Mouse (Mus musculus) CD4-positive, CD25-positive, alpha-beta regulatory T cell, adult 2 months (primary cell): ENCODE results near the gene Pacs1.
"Not testable (repeated sequence)": the region's sequence is repeated elsewhere in the genome, so short reads cannot be mapped to it uniquely, and the experiment has no call there.

Experiments
- DNase-seq: peaks from one replicate; pipeline ENCODE4 v3.0.0-alpha.2; 2012; ENCODE audit warnings: low read depth, low spot score

The Pacs1 gene

DNA sequence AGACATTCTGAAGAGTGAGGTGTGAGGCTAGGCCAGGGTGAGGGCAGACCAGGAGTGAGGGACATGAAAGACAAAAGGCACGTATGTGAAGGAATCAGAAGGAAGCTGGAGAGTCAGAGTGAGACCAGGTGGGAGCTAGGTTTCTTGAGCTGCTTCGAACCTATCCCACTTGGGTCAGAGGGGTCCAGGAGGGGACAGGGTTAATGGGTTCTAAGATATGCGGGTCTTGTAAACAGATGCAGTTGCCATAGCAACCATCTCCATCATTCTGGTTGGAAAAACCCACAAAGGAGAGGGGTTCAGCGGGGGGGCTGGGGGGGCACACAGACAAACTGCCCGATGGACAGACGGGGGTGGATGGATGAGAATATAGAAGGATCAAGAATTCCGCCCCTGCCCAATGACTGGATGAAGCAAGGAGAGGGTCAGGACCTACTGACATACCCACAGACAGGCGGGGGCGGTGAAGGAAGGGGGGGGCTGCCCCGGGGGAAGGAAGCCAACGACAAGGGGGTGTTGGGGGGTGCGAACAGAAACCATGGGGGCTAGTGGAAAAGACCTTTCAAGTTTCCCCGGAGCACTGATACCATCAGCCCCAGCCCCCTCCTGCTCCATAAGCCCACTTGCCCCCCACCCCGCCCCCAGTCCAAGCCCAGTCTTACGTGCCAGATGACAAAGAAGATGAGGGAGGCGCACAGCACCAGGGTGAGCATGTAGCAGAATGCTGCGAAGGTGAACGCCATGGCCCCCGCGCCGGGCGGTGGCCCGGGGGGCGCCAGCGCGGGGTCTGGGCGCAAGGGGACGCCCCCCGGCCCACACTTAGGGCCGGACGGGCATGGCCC, 175.2 kb downstream of the Pacs1 start:
- DNase-seq: no peak

- peak; percentile 48 for DNase-seq
Measured at GRCm38 (mm10) chr19:5095887-5096474, 176.9 kb downstream of the Pacs1 start.

GRCm38 (mm10) chr19:5094746-5095417, 178.0 kb downstream of the Pacs1 start:
- DNase-seq: no peak

- peak; percentile 91 for DNase-seq
Measured at GRCm38 (mm10) chr19:5094243-5094632, 178.7 kb downstream of the Pacs1 start.

DNA sequence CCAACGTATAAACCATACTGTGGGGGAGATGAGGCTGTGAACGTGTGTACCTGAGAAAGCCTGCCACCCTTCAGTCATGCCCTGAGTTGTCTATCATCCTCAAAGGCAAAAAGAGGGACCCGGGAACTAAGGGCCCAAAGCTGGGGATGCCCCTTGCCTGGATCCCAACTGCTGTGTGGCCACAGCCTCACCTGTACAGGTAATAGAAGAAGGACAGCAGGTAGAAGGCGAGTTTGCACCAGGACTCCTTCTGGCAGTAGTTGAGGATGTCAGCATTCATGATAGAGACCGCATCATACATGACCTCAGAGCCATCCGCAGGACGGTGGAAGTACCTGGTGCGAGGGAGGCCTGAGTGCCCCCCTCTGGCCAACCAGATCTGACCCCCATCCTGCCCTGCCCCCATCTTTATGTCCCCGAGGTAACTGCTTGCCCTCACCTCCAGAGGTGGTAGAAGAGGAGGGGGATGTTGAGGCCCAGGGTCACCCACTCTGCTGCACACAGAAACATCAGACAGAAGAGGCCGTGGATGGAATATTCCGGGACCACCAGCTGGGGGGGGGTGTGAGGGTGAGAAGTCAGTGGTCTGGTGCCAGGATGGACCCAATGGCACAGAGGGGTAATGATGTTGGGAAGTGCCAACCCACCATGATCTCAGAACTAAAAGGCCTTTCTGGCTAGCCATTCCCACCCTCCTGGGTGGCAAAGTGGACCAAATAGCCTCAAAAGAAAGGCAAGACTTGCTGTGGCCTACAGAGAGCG, 179.3 kb downstream of the Pacs1 start:
- DNase-seq: no peak

- DNase-seq: no peak
Measured at GRCm38 (mm10) chr19:5092083-5092482, 180.8 kb downstream of the Pacs1 start.

DNA sequence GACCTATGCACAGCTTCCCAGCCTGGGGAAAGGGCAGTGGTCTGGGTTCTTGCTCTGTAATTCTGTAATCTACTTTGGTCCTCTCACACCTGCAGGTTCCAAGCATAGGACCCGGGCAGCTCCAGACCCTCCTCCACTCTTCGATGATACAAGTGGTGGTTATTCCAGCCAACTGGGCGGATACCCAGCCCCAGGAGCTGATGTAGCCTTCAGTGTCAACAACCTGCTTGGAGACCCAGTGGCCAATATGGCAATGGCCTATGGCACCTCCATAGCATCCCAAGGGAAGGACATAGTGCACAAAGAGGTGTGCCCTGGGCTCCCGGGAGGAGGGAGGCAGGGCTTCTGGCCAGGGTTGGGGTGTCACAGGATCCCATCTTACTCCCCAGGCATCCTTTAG, 183.6 kb downstream of the Pacs1 start:
- no peak for DNase-seq

GRCm38 (mm10) chr19:5087884-5088728, 184.8 kb downstream of the Pacs1 start, which contains the start of gene Yif1a:
Gene Yif1a (plus strand): TSS chr19:5088538.
- DNase-seq: peak; percentile 98

- DNase-seq: not testable (repeated sequence)
Measured at GRCm38 (mm10) chr19:5086533-5086932, 186.4 kb downstream of the Pacs1 start.

- DNase-seq: peak; percentile 41
Measured at GRCm38 (mm10) chr19:5085145-5085863, 187.6 kb downstream of the Pacs1 start, which contains the start of gene Tmem151a. Gene Tmem151a (minus strand): TSS chr19:5085531.

DNA sequence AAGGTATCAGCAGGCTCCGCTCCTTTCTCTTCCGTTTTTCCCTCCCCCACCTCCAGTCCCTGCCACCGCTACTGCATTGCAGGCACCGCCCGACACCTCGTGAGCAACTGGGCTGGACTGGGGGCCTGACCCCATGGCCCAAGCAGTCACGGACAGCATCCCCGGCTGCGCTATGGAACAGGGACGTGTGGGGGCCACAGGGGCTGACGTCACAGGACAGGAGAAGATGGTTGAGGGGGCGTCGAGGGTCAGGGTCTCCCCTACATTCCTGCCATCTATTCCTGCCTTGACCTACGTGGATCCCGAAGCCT, 188.1 kb downstream of the Pacs1 start:
- no peak for DNase-seq

DNA sequence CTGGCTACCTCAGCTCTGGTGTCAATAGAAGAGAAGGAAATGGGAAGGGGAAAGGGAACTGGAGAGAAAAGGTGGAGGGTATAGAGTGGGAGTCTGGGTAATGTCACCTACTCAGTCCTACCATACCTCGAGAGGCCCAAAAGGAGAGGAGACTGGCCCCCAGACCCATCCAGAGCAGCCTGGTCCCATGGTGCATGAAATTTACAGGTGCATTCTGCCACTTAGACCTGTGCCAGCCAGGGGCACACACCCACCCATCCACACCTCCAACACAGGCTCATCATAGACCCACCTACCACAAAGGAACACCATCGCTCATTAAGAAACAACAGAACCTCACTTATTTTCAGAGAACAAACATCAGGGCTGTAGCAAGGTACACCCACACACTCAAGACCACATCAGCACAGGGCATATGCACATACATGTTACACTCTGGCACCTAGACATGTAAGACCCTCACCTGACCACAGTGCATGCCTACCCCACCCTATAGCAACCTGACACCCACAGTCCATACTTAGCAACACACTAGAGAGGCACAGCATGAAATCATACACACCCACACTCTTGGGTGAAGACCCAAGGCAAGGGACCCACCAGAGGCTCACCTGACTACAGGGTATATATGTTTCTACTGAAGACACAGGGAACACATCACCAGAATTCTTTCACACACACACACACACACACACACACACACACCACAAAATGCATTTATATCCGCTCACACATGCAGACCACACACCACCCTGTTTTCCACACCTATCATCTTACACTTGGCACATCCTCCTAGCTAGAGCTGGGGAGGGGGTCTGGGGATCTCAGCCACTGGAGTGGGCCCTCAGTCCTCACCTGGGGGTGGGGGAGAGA, 188.7 kb downstream of the Pacs1 start:
- no peak for DNase-seq
